Mouse (Mus musculus) intestine, postnatal 0 days (tissue): ENCODE results near the gene Dnajc7. TPM values are rescaled to one million over a fixed set of nuclear protein-coding genes. Genes with fewer than 3 reads are reported as not detected.
A peak's percentile ranks its signal among the peaks of the same experiment; 100 is the strongest.

Experiments used
- ATAC-seq: fragments of 200-750 bp; cut with Nextera tagmentation; 2 replicates; pipeline ENCODE4 v1.8.0; 2017; ENCODE audit warnings: mild to moderate bottlenecking, moderate TSS enrichment, moderate library complexity
- H3K27ac ChIP-seq: fragments of 300-500 bp; sonication (generic); 2 replicates; pipeline ENCODE4 v1.5.1; 2014; ENCODE audit warnings: mild to moderate bottlenecking, low read depth, low read length, moderate library complexity
- H3K27me3 ChIP-seq: fragments of 300-500 bp; sonication (generic); replicated peaks from 2 replicates; pipeline ENCODE4 v1.6.1; 2014; ENCODE audit warnings: low read length, mixed read lengths; ENCODE audit not compliant: control insufficient read depth, insufficient read depth
- H3K36me3 ChIP-seq: fragments of 300-500 bp; sonication (generic); 2 replicates; pipeline ENCODE4 v1.6.1; 2014; ENCODE audit warnings: mild to moderate bottlenecking, moderate library complexity; ENCODE audit not compliant: control insufficient read depth, insufficient read depth
- H3K4me1 ChIP-seq: fragments of 300-500 bp; sonication (generic); replicated peaks from 2 replicates; pipeline ENCODE4 v1.6.1; 2014; ENCODE audit warnings: antibody characterized with exemption, low read length, mixed read lengths; ENCODE audit not compliant: control insufficient read depth, insufficient read depth
- H3K4me2 ChIP-seq: fragments of 300-500 bp; sonication (generic); replicated peaks from 2 replicates; pipeline ENCODE4 v1.6.1; 2014; ENCODE audit warnings: low read depth, mild to moderate bottlenecking, moderate library complexity
- H3K4me3 ChIP-seq: fragments of 300-500 bp; sonication (generic); 2 replicates; pipeline ENCODE4 v1.5.1; 2014; ENCODE audit warnings: low read depth, low read length
- H3K9ac ChIP-seq: fragments of 300-500 bp; sonication (generic); 2 replicates; pipeline ENCODE4 v1.6.1; 2014; ENCODE audit warnings: mild to moderate bottlenecking, low read depth, low read length
- H3K9me3 ChIP-seq: fragments of 300-500 bp; sonication (generic); 2 replicates; pipeline ENCODE4 v1.6.1; 2016; ENCODE audit warnings: mixed run types; ENCODE audit not compliant: control insufficient read depth
- CTCF ChIP-seq: sonication (generic); IDR thresholded peaks from 2 replicates; pipeline ENCODE4 v1.5.1; 2016; ENCODE audit warnings: low read depth, mild to moderate bottlenecking, control low read depth, antibody characterized with exemption, moderate library complexity
- WGBS: fragments of 180-500 bp; shearing (Covaris S2); extraction: QIAGEN DNeasy Blood & Tissue Kit; methylation state at CpG from one replicate; pipeline ENCODE4 v1.1.7; 2014; 5-methylcytosine and 5-hydroxymethylcytosine counted together
- polyA plus RNA-seq: library from polyadenylated mRNA; unstranded; fragments of >200 nt; fragmentation: Nextera tagmentation; extraction: Ambion mirVana; gene quantifications from 2 replicates; pipeline ENCODE4 v1.2.1, GENCODE M21; 2015

The Dnajc7 gene
- polyA plus RNA-seq, 1 experiment from 2014 or later, result 72.9 TPM

GRCm38 (mm10) chr11:100626701-100627195 is 6.8 kb upstream of the Dnajc7 start:
- Histone ChIP-seq H3K27ac (peak overlapping the region; percentile 73), H3K4me3 (no peak overlapping the region), H3K9ac (no peak overlapping the region), H3K36me3 (peaks cover 16% of the 10 kb centered on the region), H3K9me3 (no peaks in the 10 kb centered on the region), H3K4me2 (peak overlapping the region; percentile 30), H3K27me3 (0 out of 2 replicates have a peak, but pooled peaks cover 6% of the 10 kb centered on the region), H3K4me1 (0 out of 2 replicates have a peak, but pooled peaks cover 8% of the 10 kb centered on the region)
- WGBS, result 17% methylated on average over 9 of the region's 9 CpGs
- peak; percentile 94 for TF ChIP-seq CTCF
- peak; percentile 81 for ATAC-seq

DNA sequence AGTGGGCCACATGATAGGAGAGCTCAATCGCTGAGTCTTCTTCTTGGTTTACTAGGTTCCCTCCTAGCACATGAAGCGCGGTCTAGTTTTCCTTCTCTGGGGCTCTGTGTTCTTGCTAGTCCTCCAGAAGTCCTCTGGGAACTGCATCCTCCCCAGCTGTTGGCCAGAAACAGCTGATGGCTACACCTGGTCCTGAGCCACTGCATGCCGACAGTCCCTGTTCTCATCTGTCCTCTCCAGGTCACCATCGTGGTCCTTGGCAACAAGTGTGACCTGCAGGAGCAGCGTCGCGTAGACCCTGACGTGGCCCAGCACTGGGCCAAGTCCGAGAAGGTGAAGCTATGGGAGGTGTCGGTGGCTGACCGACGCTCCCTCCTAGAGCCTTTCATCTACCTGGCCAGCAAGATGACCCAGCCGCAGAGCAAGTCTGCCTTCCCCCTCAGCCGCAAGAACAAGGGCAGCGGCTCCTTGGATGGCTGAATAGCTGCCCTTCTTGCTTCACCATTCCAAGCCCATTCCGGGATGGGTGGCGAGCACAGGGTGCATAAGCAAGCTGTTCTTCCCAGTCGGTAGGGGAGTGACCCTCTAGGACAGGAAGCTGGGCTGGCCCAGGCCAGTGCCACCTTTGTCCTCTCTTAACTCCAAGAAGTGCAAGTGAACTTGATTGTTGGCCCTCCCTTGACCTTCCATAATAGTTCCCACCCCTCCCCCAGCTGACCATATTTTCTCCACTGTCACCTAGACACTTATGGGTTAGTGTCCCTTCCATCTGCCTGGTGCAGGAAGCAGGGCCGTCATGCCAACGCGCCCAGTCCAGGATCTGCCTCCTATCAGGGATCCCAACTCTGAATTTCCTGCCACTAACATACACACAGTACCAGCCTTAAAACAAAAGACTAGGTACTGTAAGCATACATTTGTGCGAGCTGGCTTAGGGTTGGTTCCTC is 6.1 kb upstream of the Dnajc7 start:
- Histone ChIP-seq H3K27ac (peak overlapping the region; percentile 73), H3K4me1 (0 out of 2 replicates have a peak, but pooled peaks cover 8% of the 10 kb centered on the region), H3K9ac (0 out of 2 replicates have a peak overlapping the region, but pooled peaks have one; percentile 7), H3K4me2 (no peak overlapping the region), H3K4me3 (no peak overlapping the region), H3K27me3 (0 out of 2 replicates have a peak, but pooled peaks cover 6% of the 10 kb centered on the region), H3K9me3 (no peaks in the 10 kb centered on the region), H3K36me3 (peaks cover 16% of the 10 kb centered on the region)
- no peak for TF ChIP-seq CTCF
- no peak for ATAC-seq
- WGBS, result 90% methylated on average over 23 of the region's 23 CpGs

DNA sequence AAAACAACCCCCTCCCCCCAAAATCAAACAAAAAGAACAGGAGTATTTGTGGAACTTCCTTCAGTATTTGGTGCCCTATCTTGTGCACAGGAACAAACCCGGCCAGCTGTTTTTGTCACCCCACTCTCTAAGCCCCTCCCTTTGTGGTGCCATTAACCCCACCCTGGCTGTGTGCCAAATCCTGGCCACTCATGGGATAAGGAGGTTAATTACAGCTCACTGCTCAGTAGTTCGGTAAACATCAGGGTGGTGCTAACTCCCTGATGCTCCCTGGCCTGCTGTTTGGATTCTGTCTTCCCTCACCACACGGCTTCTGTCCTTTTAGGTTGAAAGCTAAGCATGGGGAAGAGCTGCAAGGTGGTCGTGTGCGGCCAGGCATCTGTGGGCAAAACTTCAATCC is 3.9 kb upstream of the Dnajc7 start:
- WGBS, result 23% methylated on average over 5 of the region's 5 CpGs
- Histone ChIP-seq H3K27ac (peak overlapping the region; percentile 89), H3K9me3 (no peaks in the 10 kb centered on the region), H3K4me3 (peak overlapping the region; percentile 81), H3K9ac (peak overlapping the region; percentile 81), H3K27me3 (no peaks in the 10 kb centered on the region), H3K36me3 (peaks cover 16% of the 10 kb centered on the region), H3K4me2 (peak overlapping the region; percentile 58), H3K4me1 (peaks cover 13% of the 10 kb centered on the region; the same call in 1 of the 2 replicates)
- no peak for ATAC-seq
- TF ChIP-seq CTCF, result no peak

DNA sequence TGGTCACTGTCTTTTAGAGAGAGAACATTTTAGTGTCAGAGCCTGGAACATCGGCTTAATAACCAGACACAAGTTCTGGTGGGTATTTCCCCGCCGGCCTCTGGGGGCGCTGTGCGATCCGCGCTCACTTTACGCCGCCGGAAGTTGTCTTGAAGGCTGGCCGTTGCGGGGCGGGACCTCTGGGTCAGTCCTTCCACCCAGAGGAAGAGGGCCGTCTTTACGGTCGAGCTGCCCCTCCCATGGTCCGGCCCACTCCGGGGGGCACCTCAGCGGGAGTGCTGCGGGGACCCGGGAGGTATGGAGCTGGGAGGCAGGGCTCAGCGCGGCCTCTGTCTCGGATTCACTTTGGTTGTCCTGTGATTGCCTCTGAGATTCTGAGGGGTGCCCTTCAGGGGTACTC is 2.7 kb upstream of the Dnajc7 start:
- Histone ChIP-seq H3K9ac (peak overlapping the region; percentile 81), H3K4me2 (peak overlapping the region; percentile 58), H3K27ac (peak overlapping the region; percentile 89), H3K27me3 (no peaks in the 10 kb centered on the region), H3K4me3 (peak overlapping the region; percentile 81), H3K9me3 (no peaks in the 10 kb centered on the region), H3K36me3 (peaks cover 16% of the 10 kb centered on the region), H3K4me1 (peaks cover 13% of the 10 kb centered on the region; the same call in 1 of the 2 replicates)
- ATAC-seq, result peak; percentile 62
- peak; percentile 97 for TF ChIP-seq CTCF
- under 1% methylated on average over 24 of the region's 24 CpGs for whole genome bisulfite sequencing

DNA sequence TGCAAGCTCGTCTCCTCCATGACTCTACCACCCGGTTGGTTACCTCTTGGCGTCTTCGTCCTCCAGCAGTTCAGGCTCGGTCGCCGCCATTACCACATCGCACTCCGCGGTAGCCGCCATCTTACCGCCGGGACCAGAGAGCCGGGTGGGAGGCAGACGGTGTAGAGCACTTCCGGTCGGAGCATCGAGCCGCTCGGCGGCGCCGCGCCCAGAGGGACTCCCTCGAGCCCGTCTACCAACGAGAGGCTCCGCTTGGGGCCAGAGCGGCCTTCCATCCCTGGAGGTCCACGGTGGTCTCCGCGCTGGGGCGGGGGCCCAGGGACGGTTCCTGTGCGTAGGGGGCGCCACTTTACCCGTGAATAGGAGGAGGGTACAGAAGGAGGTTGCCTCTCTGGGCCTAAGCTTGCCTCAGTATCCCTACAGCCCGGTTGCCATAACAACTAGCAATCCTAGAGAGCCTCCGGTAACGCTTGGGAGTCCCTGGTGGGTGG is 438 bp downstream of the Dnajc7 start:
- H3K27me3 ChIP-seq, result no peaks in the 10 kb centered on the region
- H3K4me2 ChIP-seq, result peak overlapping the region; percentile 90
- no peaks in the 10 kb centered on the region for H3K9me3 ChIP-seq
- H3K9ac ChIP-seq, result peak overlapping the region; percentile 90
- H3K4me1 ChIP-seq, result peaks cover 9% of the 10 kb centered on the region; the same call in 1 of the 2 replicates
- peak; percentile 55 for TF ChIP-seq CTCF
- ATAC-seq, result peak; percentile 91
- H3K4me3 ChIP-seq, result peak overlapping the region; percentile 99
- H3K27ac ChIP-seq, result peak overlapping the region; percentile 94
- under 1% methylated on average over 40 of the region's 40 CpGs for WGBS
- peaks cover 3% of the 10 kb centered on the region; the same call in 1 of the 2 replicates for H3K36me3 ChIP-seq
